Mouse (Mus musculus): ENCODE data around the gene Angptl2. TPM values are rescaled to one million over a fixed set of nuclear protein-coding genes. Genes with fewer than 3 reads are reported as not detected.

The Angptl2 gene
- total RNA-seq (2014; rRNA removed), result 16.7 and 16.8 TPM in 2 replicates
- polyA plus RNA-seq (2015; fragmentation: Nextera tagmentation; extraction: Ambion mirVana), result 9.8 TPM in 2 replicates

- Histone ChIP-seq H3K27me3 (ENCODE audit: insufficient read depth, low read length) (no peaks in the 10 kb centered on the region), H3K27ac (ENCODE audit: low read depth, low read length) (peak within 1 kb of the TSS; percentile 12; the same call in 1 of the 2 replicates), H3K4me2 (ENCODE audit: low read depth, low read length, poor library complexity, severe bottlenecking) (peak within 1 kb of the TSS; percentile 32), H3K4me3 (ENCODE audit: low read depth, low read length) (peak within 1 kb of the TSS; percentile 9; the same call in 1 of the 2 replicates), H3K9me3 (ENCODE audit: low read length) (no peaks in the 10 kb centered on the region), H3K4me1 (ENCODE audit: insufficient read depth, low read length) (peaks cover 12% of the 10 kb centered on the region; the same call in 1 of the 2 replicates), H3K36me3 (ENCODE audit: insufficient read depth, low read length) (no peaks in the 10 kb centered on the region), H3K9ac (replicated peaks; ENCODE audit: low read length, poor library complexity, severe bottlenecking) (0 out of 2 replicates have a peak within 1 kb of the TSS, but pooled peaks have one; percentile 33)
- ATAC-seq (ENCODE audit: low FRiP score) (peak; percentile 73), DNase-seq (ENCODE audit: low spot score) (peak; percentile 88)
- 5% methylated on average over 22 of the region's 22 CpGs for WGBS
- TF ChIP-seq CTCF (IDR thresholded peaks at IDR 0.05), result no peak
Observed at GRCm38 (mm10) chr2:33215700-33216509, at the start of gene Angptl2. Angptl2 (plus strand) TSS chr2:33216069.

- Histone ChIP-seq H3K4me1 (ENCODE audit: insufficient read depth, low read length) (no peaks in the 10 kb centered on the region), H3K36me3 (ENCODE audit: insufficient read depth, low read length) (peaks cover 33% of the 10 kb centered on the region), H3K4me3 (ENCODE audit: low read depth, low read length) (no peak overlapping the region), H3K9ac (replicated peaks; ENCODE audit: low read length, poor library complexity, severe bottlenecking) (no peak overlapping the region), H3K4me2 (ENCODE audit: low read depth, low read length, poor library complexity, severe bottlenecking) (no peak overlapping the region), H3K9me3 (ENCODE audit: low read length) (no peaks in the 10 kb centered on the region), H3K27me3 (ENCODE audit: insufficient read depth, low read length) (no peaks in the 10 kb centered on the region), H3K27ac (ENCODE audit: low read depth, low read length) (no peak overlapping the region)
- DNase-seq (ENCODE audit: low spot score) (no peak), ATAC-seq (ENCODE audit: low FRiP score) (no peak)
- 97% methylated on average over 3 of the region's 3 CpGs for WGBS
- TF ChIP-seq CTCF (IDR thresholded peaks at IDR 0.05), result no peak
Observed at GRCm38 (mm10) chr2:33167060-33167459, 48.8 kb upstream of the Angptl2 start.

GRCm38 (mm10) chr2:33169445-33169844, 46.4 kb upstream of the Angptl2 start:
- Histone ChIP-seq H3K36me3 (ENCODE audit: insufficient read depth, low read length) (peaks cover 41% of the 10 kb centered on the region), H3K4me1 (ENCODE audit: insufficient read depth, low read length) (no peaks in the 10 kb centered on the region), H3K9ac (replicated peaks; ENCODE audit: low read length, poor library complexity, severe bottlenecking) (no peak overlapping the region), H3K27ac (ENCODE audit: low read depth, low read length) (no peak overlapping the region), H3K9me3 (ENCODE audit: low read length) (no peaks in the 10 kb centered on the region), H3K27me3 (ENCODE audit: insufficient read depth, low read length) (no peaks in the 10 kb centered on the region), H3K4me3 (ENCODE audit: low read depth, low read length) (no peak overlapping the region), H3K4me2 (ENCODE audit: low read depth, low read length, poor library complexity, severe bottlenecking) (no peak overlapping the region)
- WGBS, result 81% methylated on average over 6 of the region's 6 CpGs
- no peak for TF ChIP-seq CTCF (IDR thresholded peaks at IDR 0.05)
- ATAC-seq (ENCODE audit: low FRiP score) (no peak), DNase-seq (ENCODE audit: low spot score) (no peak)

- WGBS, result 66% methylated on average over 10 of the region's 10 CpGs
- no peak for DNase-seq (ENCODE audit: low spot score)
- no peak for TF ChIP-seq CTCF (IDR thresholded peaks at IDR 0.05)
- H3K9ac ChIP-seq (replicated peaks; ENCODE audit: low read length, poor library complexity, severe bottlenecking), result no peak overlapping the region
- H3K36me3 ChIP-seq (ENCODE audit: insufficient read depth, low read length), result peaks cover 38% of the 10 kb centered on the region
- H3K9me3 ChIP-seq (ENCODE audit: low read length), result no peaks in the 10 kb centered on the region
- no peak overlapping the region for H3K4me3 ChIP-seq (ENCODE audit: low read depth, low read length)
- no peak overlapping the region for H3K4me2 ChIP-seq (ENCODE audit: low read depth, low read length, poor library complexity, severe bottlenecking)
- H3K27me3 ChIP-seq (ENCODE audit: insufficient read depth, low read length), result no peaks in the 10 kb centered on the region
- no peak overlapping the region for H3K27ac ChIP-seq (ENCODE audit: low read depth, low read length)
- H3K4me1 ChIP-seq (ENCODE audit: insufficient read depth, low read length), result no peaks in the 10 kb centered on the region
- ATAC-seq (ENCODE audit: low FRiP score), result no peak
Observed at GRCm38 (mm10) chr2:33170777-33171565, 44.9 kb upstream of the Angptl2 start.

- Histone ChIP-seq H3K9ac (replicated peaks; ENCODE audit: low read length, poor library complexity, severe bottlenecking) (no peak overlapping the region), H3K9me3 (ENCODE audit: low read length) (no peaks in the 10 kb centered on the region), H3K4me2 (ENCODE audit: low read depth, low read length, poor library complexity, severe bottlenecking) (no peak overlapping the region), H3K27me3 (ENCODE audit: insufficient read depth, low read length) (no peaks in the 10 kb centered on the region), H3K36me3 (ENCODE audit: insufficient read depth, low read length) (peaks cover 24% of the 10 kb centered on the region), H3K4me3 (ENCODE audit: low read depth, low read length) (no peak overlapping the region), H3K27ac (ENCODE audit: low read depth, low read length) (no peak overlapping the region), H3K4me1 (ENCODE audit: insufficient read depth, low read length) (no peaks in the 10 kb centered on the region)
- ATAC-seq (ENCODE audit: low FRiP score), result no peak
- 87% methylated on average over 10 of the region's 10 CpGs for WGBS
- DNase-seq (ENCODE audit: low spot score), result no peak
- no peak for TF ChIP-seq CTCF (IDR thresholded peaks at IDR 0.05)
Observed at GRCm38 (mm10) chr2:33173126-33173525, 42.7 kb upstream of the Angptl2 start.
